In the genomic region with DNA sequence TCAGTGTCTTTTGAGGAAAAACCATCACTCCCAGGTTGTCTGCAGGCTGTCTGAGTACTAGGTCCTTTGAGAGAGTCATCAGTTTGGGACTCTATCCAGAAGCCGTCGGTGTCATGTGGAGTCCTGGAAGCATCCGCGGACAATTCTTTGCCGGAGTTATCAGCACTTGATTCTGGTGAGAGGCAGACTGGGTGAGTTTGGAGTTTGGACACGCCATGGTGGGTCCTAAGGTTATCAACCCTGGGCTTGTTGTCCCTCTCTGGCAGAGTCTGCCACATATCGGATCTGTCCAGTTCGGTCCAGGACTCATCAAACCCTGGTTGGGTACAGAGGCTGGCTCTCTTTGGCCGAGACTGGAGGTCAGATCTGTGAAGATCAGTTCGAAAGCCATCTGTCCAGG, we compare ENCODE assay signal across 8 mouse cellular contexts. TPM values are rescaled to one million over a fixed set of nuclear protein-coding genes. Genes with fewer than 3 reads are reported as not detected.
DNase-seq lines count a peak whose midpoint lies in the region; ATAC-seq and TF ChIP-seq lines count a peak whose summit lies in the region.

No protein-coding gene starts in this region.

- DNase-seq in adrenal gland, adult 8-10 months, result peak; percentile 37
- DNase-seq in adrenal gland, adult (ENCODE audit: inconsistent age in 2 of 2, low spot score in 1 of 2), result no peak
- peak; percentile 16 for DNase-seq in right cerebral cortex, adult 18-20 months
- DNase-seq in right cerebral cortex, postnatal 25 days, result no peak
- DNase-seq in hindbrain, embryonic 10.5 days (ENCODE audit: low spot score), result no peak
- peak; percentile 23 for DNase-seq in lung, postnatal 0 days (ENCODE audit: low spot score)
- no peak for DNase-seq in gastrocnemius, postnatal 4 days (ENCODE audit: low spot score in 2 of 2)
- no peak for DNase-seq in left cerebral cortex, adult 8-10 months (ENCODE audit: low spot score in 2 of 2)

- H3K9me3 ChIP-seq in hindbrain, embryonic 10.5 days, result no peaks in the 10 kb centered on the region
- no peaks in the 10 kb centered on the region for H3K9me3 ChIP-seq in lung, postnatal 0 days (ENCODE audit: low read length)

- H3K4me3 ChIP-seq in hindbrain, embryonic 10.5 days, result peak overlapping the region; percentile 93
- peak overlapping the region; percentile 72 for H3K4me3 ChIP-seq in lung, postnatal 0 days (ENCODE audit: low read depth, low read length)

- H3K27me3 ChIP-seq in hindbrain, embryonic 10.5 days (ENCODE audit: insufficient read depth, poor library complexity, severe bottlenecking), result no peaks in the 10 kb centered on the region
- no peaks in the 10 kb centered on the region for H3K27me3 ChIP-seq in lung, postnatal 0 days (replicated peaks; ENCODE audit: insufficient read depth, low read length)

- peak overlapping the region; percentile 95 for H3K27ac ChIP-seq in hindbrain, embryonic 10.5 days
- H3K27ac ChIP-seq in lung, postnatal 0 days (ENCODE audit: low read length), result peak overlapping the region; percentile 92

- ATAC-seq in lung, postnatal 0 days, result no peak

- H3K4me1 ChIP-seq in hindbrain, embryonic 10.5 days (replicated peaks), result peaks cover 62% of the 10 kb centered on the region
- H3K4me1 ChIP-seq in lung, postnatal 0 days (ENCODE audit: insufficient read depth, low read depth, low read length), result peaks cover 30% of the 10 kb centered on the region

- peak overlapping the region; percentile 85 for H3K9ac ChIP-seq in lung, postnatal 0 days (replicated peaks; ENCODE audit: low read depth)

- TF ChIP-seq CTCF in lung, postnatal 0 days (IDR thresholded peaks at IDR 0.05), result no peak

- peaks cover 12% of the 10 kb centered on the region; the same call in 1 of the 2 replicates for H3K36me3 ChIP-seq in hindbrain, embryonic 10.5 days
- H3K36me3 ChIP-seq in lung, postnatal 0 days (ENCODE audit: insufficient read depth, low read length), result no peaks in the 10 kb centered on the region

- no peak for TF ChIP-seq EP300 in lung, postnatal 0 days (IDR thresholded peaks at IDR 0.05)

- WGBS in hindbrain, embryonic 10.5 days, result 3% methylated on average over 10 of the region's 10 CpGs
- WGBS in lung, postnatal 0 days, result 3% methylated on average over 10 of the region's 10 CpGs

- peak overlapping the region; percentile 82 for H3K4me2 ChIP-seq in lung, postnatal 0 days (replicated peaks; ENCODE audit: low read depth, low read length)

RNA-seq across cellular contexts. Expression of a gene that starts 0.8 kb away (rescaled TPM):
- total RNA-seq in adrenal gland, adult 8-10 months (2022), result 10 to 100 TPM; 15.5 to 17.2 (median 16.2) TPM
- 5.6 and 6.8 TPM in 2 replicates for polyA plus RNA-seq in hindbrain, embryonic 10.5 days (2016; fragmentation: Nextera tagmentation; extraction: Ambion mirVana)
- 2.9 and 4.1 TPM in 2 replicates for polyA plus RNA-seq in lung, postnatal 0 days (2015; fragmentation: Nextera tagmentation; extraction: Ambion mirVana)
- 1 to 10 TPM; 7.2 to 8.5 TPM for total RNA-seq in gastrocnemius, postnatal 4 days (2021)
- total RNA-seq in left cerebral cortex, adult 8-10 months (2022), result 10 to 100 TPM in 3 of 4 experiments, 1 to 10 TPM in 1; 9.9 to 11.3 (median 10.3) TPM

RNA-seq across cellular contexts. Expression of a gene that starts 5.1 kb away (rescaled TPM):
- 10 to 100 TPM; 42.5 to 85.7 (median 61.0) TPM for total RNA-seq in adrenal gland, adult 8-10 months (2022)
- polyA plus RNA-seq in hindbrain, embryonic 10.5 days (2016; fragmentation: Nextera tagmentation; extraction: Ambion mirVana), result 22.4 and 27.2 TPM in 2 replicates
- polyA plus RNA-seq in lung, postnatal 0 days (2015; fragmentation: Nextera tagmentation; extraction: Ambion mirVana), result 21.3 and 23.6 TPM in 2 replicates
- total RNA-seq in gastrocnemius, postnatal 4 days (2021), result 10 to 100 TPM in 1 of 2 experiments, 1 to 10 TPM in 1; 8.6 to 10.3 TPM
- total RNA-seq in left cerebral cortex, adult 8-10 months (2022), result 10 to 100 TPM; 29.8 to 38.9 (median 32.2) TPM

RNA-seq across cellular contexts. Expression of a gene that starts 30.6 kb away (rescaled TPM):
- 10 to 100 TPM in 3 of 4 experiments, 1 to 10 TPM in 1; 8.9 to 16.2 (median 14.1) TPM for total RNA-seq in adrenal gland, adult 8-10 months (2022)
- 28.9 and 53.1 TPM in 2 replicates for polyA plus RNA-seq in hindbrain, embryonic 10.5 days (2016; fragmentation: Nextera tagmentation; extraction: Ambion mirVana)
- polyA plus RNA-seq in lung, postnatal 0 days (2015; fragmentation: Nextera tagmentation; extraction: Ambion mirVana), result 11.6 and 11.7 TPM in 2 replicates
- total RNA-seq in gastrocnemius, postnatal 4 days (2021), result 10 to 100 TPM; 26.3 to 32.3 TPM
- total RNA-seq in left cerebral cortex, adult 8-10 months (2022), result 10 to 100 TPM; 89.4 to 99.0 (median 95.1) TPM

RNA-seq across cellular contexts. Expression of a gene that starts 31.6 kb away (rescaled TPM):
- 10 to 100 TPM; 77.5 to 97.0 (median 85.2) TPM for total RNA-seq in adrenal gland, adult 8-10 months (2022)
- polyA plus RNA-seq in hindbrain, embryonic 10.5 days (2016; fragmentation: Nextera tagmentation; extraction: Ambion mirVana), result 393 and 408 TPM in 2 replicates
- 69.7 and 75.8 TPM in 2 replicates for polyA plus RNA-seq in lung, postnatal 0 days (2015; fragmentation: Nextera tagmentation; extraction: Ambion mirVana)
- 10 to 100 TPM; 57.3 to 63.7 TPM for total RNA-seq in gastrocnemius, postnatal 4 days (2021)
- total RNA-seq in left cerebral cortex, adult 8-10 months (2022), result 10 to 100 TPM; 66.3 to 85.0 (median 72.8) TPM

RNA-seq across cellular contexts. Expression of a gene that starts 32.1 kb away (rescaled TPM):
- 10 to 100 TPM; 24.7 to 29.3 (median 27.4) TPM for total RNA-seq in adrenal gland, adult 8-10 months (2022)
- 3.6 and 4.3 TPM in 2 replicates for polyA plus RNA-seq in hindbrain, embryonic 10.5 days (2016; fragmentation: Nextera tagmentation; extraction: Ambion mirVana)
- polyA plus RNA-seq in lung, postnatal 0 days (2015; fragmentation: Nextera tagmentation; extraction: Ambion mirVana), result 2.5 TPM in 2 replicates
- 10 to 100 TPM; 12.3 to 12.6 TPM for total RNA-seq in gastrocnemius, postnatal 4 days (2021)
- 10 to 100 TPM; 21.0 to 25.0 (median 23.2) TPM for total RNA-seq in left cerebral cortex, adult 8-10 months (2022)

Comparison
In these comparisons a context has a peak if more than half of its experiments do, and no peak if none do; other contexts are left out.
1. DNase-seq: peak in adrenal gland, adult 8-10 months (single experiment), right cerebral cortex, adult 18-20 months (single experiment) and lung, postnatal 0 days (single experiment); none in adrenal gland, adult (0 of 2), right cerebral cortex, postnatal 25 days (single experiment), hindbrain, embryonic 10.5 days (single experiment), gastrocnemius, postnatal 4 days (0 of 2) and left cerebral cortex, adult 8-10 months (0 of 2).